Mouse (Mus musculus): ENCODE results near the gene Cltc.
"Not testable (repeated sequence)": the region's sequence is repeated elsewhere in the genome, so short reads cannot be mapped to it uniquely, and the experiment has no call there.

Gene Cltc

GRCm38 (mm10) chr11:86738308-86738707, 19.1 kb downstream of the Cltc start:
- DNase-seq = not testable (repeated sequence)

GRCm38 (mm10) chr11:86737301-86738000, 19.9 kb downstream of the Cltc start:
- no peak for DNase-seq

GRCm38 (mm10) chr11:86734993-86735392, 22.4 kb downstream of the Cltc start:
- no peak for DNase-seq

GRCm38 (mm10) chr11:86734241-86734939, 23.0 kb downstream of the Cltc start:
- DNase-seq = no peak

- no peak for DNase-seq
Measured at GRCm38 (mm10) chr11:86731443-86731842, 25.9 kb downstream of the Cltc start.

GRCm38 (mm10) chr11:86725607-86726006, 31.8 kb downstream of the Cltc start:
- no peak for DNase-seq

- DNase-seq = peak in 1 of 2 experiments; percentile 5
Measured at GRCm38 (mm10) chr11:86724982-86725381, 32.4 kb downstream of the Cltc start.

GRCm38 (mm10) chr11:86724004-86724403, 33.4 kb downstream of the Cltc start:
- DNase-seq = no peak

- DNase-seq = no peak
Measured at GRCm38 (mm10) chr11:86719390-86719789, 38.0 kb downstream of the Cltc start.

- DNase-seq = no peak
Measured at GRCm38 (mm10) chr11:86718369-86718768, 39.0 kb downstream of the Cltc start.

GRCm38 (mm10) chr11:86717306-86718065, 39.9 kb downstream of the Cltc start:
- DNase-seq = no peak

GRCm38 (mm10) chr11:86714606-86715005, 42.8 kb downstream of the Cltc start:
- no peak for DNase-seq

GRCm38 (mm10) chr11:86701151-86701550, 56.2 kb downstream of the Cltc start:
- no peak for DNase-seq

GRCm38 (mm10) chr11:86695461-86695860, 61.9 kb downstream of the Cltc start:
- DNase-seq = no peak

- no peak for DNase-seq
Measured at GRCm38 (mm10) chr11:86692546-86692945, 64.8 kb downstream of the Cltc start.

GRCm38 (mm10) chr11:86691956-86692355, 65.4 kb downstream of the Cltc start:
- no peak for DNase-seq

- DNase-seq = no peak
Measured at GRCm38 (mm10) chr11:86691482-86691881, 65.9 kb downstream of the Cltc start.

GRCm38 (mm10) chr11:86690383-86690782, 67.0 kb downstream of the Cltc start:
- DNase-seq = no peak

GRCm38 (mm10) chr11:86685366-86685765, 72.0 kb downstream of the Cltc start:
- no peak for DNase-seq

- DNase-seq = no peak
Measured at GRCm38 (mm10) chr11:86684126-86685012, 73.0 kb downstream of the Cltc start.

GRCm38 (mm10) chr11:86683395-86684125, 73.8 kb downstream of the Cltc start, which contains the start of the genes Vmp1 and Ptrh2:
Gene Vmp1 (minus strand): TSS chr11:86683836.
Gene Ptrh2 (plus strand): TSS chr11:86683985.
- DNase-seq = peak; percentile 97 to 99

- no peak for DNase-seq
Measured at GRCm38 (mm10) chr11:86682861-86683260, 74.5 kb downstream of the Cltc start.

Data from cerebellum, postnatal 10 days (tissue).